Mouse (Mus musculus): ENCODE data around the gene Armc7.

DNA sequence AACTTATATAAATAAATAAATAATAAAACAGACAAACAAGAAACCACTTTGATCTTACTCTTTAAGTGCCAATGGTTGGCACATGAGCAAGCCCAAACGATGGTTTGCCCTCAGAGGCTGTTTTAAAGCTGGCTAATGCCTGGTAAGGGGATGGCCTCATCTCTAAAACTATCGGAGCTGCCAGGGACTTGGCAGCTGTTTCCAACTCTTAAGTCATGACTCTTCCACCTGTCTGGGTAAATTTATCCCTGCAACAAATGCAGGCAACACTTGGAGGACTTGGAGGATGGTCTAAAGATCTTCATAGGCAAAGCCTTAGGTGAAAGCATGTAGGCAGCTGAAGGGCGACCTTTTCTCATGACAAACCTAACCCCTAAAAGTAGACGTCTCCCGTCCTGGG, 41.5 kb downstream of the Armc7 start:
- TF ChIP-seq CTCF (conservative IDR thresholded peaks at IDR 0.05 in 1 of 2, IDR thresholded peaks at IDR 0.05 in 1 of 2; ENCODE audit: low read depth in 2 of 2, low read length in 2 of 2) = no peak
- TF ChIP-seq MAX (IDR thresholded peaks at IDR 0.05; ENCODE audit: low read length) = no peak
- no peak for TF ChIP-seq ZMIZ1 (IDR thresholded peaks at IDR 0.05; ENCODE audit: low read depth, low read length)
- TF ChIP-seq E2F4 (IDR thresholded peaks at IDR 0.05; ENCODE audit: insufficient replicate concordance, low read depth, low read length) = no peak
- TF ChIP-seq POLR2AphosphoS2 (IDR thresholded peaks at IDR 0.05; ENCODE audit: low read depth, low read length) = no peak
- no peak for TF ChIP-seq MAZ (IDR thresholded peaks at IDR 0.05; ENCODE audit: low read depth, low read length)
- TF ChIP-seq ZNF384 (IDR thresholded peaks at IDR 0.05; ENCODE audit: low read depth, low read length) = no peak
- no peak for TF ChIP-seq EP300 (IDR thresholded peaks at IDR 0.05; ENCODE audit: low read length)
